Mouse (Mus musculus): ENCODE results near the gene Phpt1.

Phpt1 gene

DNA sequence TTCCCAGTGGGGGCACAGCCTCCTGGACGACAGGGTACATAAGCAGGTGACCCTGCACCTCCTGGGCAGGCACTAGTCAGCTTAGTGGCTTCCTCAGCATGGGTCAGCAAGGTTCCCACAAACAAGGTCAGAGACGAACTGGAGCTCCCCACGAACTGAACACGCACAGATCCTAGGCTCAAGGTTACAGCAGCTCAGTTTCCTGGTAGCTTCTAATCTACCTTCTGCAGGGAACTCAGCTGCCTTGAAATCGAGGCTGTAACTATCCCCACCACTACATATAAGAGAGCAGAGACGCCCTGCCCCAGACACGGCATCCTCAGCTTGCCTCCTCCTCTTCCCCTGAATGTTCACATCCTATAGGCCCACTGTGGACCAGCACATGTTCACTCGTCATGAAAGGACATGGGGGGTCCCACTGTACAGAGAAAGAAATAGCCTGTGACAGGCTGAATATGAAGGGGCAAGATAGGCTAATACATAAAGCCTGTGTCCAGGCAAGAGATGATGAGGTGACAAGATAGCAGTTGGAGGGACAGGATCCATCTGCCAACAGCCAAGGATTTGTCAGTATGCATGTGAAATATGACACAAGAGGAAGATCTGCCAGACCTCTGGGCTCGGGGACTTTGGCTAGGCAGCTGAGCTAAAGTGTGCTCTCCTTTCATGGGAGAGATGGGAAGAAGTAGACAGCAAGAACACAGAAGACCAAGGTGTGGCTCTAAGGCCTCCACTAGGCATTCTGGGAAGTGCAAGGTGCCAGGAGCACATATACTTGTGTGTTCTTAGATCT, 48.3 kb downstream of the Phpt1 start:
- in situ Hi-C loops (cut with MboI; ENCODE audit: unreplicated experiment in 2 of 2), result no loop called here
